Mouse (Mus musculus) T-helper 17 cell (primary cell): ENCODE results near the gene Mrps2.

ENCODE experiments used
- in situ Hi-C, 2 experiments: fragments of 300-600 bp; cut with MboI, MseI; formaldehyde crosslinking; loops; 1 replicate in 1 of 2; 2 replicates in 1 of 2; pipeline ENCODE4 v1.15.1; 2025; ENCODE audit warnings: high pct_unique_total_duplicates in 2 of 2

The Mrps2 gene

DNA sequence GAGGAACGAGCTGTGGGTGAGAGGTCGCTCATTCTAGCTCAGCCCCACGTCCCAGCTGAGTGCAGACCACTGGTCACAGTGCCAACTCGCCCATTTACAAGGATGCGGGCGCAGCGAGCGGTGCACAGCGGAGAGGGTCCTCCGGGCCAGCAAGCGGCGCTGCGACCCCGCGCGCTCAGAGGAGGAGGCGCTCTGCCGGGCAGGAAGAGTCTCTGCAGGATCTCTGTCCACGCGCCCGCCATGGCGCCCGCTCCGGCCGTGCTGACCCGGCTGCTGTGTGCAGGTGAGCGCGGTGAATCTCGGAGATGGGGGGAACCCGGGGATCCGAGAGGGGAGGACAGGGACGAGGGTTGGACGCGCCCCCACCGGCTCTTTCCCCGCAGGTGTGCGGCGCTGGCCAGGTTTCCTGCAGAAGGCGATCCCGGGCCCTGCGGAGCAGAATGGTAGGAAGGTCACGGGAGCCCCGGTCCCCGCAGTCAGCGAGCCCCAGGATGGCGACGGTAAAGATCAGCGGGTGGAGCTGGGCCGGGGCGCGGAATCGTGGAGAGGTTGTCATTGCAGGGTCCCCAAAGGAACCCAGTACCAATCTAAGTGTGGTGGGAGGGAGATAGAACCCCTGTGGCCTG, at the start of gene Mrps2:
TSS of gene Mrps2 (plus strand) at position 207 of the 626 bp plus-strand sequence.
- in situ Hi-C loops: no loop called here

DNA sequence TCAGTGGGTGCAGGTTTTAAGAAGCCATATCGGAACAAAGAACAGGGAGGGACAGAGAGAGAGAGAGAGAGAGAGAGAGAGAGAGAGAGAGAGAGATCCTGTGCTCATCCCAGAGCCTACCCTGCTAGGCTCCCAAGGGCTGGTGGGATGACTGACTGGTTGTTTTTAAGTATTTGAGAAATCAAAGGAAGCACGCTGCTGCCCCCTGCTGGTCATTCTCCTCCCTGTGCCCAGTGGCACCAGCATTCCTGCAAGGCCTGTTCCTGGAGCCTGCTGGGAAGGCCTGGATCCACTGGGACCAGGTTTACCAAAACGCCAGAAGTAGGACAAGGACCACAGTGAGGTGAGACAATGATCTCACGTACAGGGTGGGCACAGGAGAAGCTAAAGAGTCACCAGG, 48.0 kb upstream of the Mrps2 start:
- in situ Hi-C loops: loop anchor here in 1 of 2 experiments (5.0 kb wide), 1 partner anchor 218 kb away; no protein-coding TSS in a partner anchor

DNA sequence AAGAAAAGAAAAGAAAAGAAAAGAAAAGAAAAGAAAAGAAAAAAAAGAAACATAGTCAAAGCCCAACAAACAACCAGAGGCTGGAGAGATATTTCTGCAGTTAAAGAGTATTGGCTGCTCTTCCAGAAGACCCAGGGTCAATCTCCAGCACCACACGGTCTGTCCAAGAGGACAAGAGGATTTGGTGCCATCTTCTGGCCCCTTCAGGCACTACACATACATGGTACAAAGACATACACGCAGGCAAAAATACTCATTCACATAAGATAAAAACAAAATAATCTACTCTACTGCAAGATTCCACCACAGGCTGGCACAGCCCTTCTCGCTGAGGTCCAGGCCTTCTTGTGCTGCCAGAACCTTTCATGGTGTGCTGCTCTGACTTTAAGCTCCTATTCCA, 44.7 kb upstream of the Mrps2 start:
- in situ Hi-C loops: no loop called here

DNA sequence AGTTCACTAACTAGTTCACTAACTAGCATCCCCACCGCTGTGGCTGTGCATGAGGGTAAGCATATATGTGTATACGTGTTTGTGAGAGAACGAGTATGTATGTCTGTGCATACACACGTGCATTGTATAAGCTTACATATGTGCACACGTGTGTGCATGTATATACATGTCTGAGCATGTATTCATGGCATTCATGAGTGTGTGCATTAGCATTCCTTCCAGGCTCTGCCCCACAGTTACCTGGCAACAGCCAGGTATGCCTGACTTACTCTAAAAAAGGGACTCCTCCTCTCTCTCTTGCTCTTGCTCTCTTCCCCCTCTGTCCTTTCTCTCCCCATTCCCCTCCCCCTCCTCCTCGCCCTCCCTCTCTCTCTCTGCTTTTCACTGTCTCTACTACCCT, 40.6 kb upstream of the Mrps2 start:
- in situ Hi-C loops: no loop called here

DNA sequence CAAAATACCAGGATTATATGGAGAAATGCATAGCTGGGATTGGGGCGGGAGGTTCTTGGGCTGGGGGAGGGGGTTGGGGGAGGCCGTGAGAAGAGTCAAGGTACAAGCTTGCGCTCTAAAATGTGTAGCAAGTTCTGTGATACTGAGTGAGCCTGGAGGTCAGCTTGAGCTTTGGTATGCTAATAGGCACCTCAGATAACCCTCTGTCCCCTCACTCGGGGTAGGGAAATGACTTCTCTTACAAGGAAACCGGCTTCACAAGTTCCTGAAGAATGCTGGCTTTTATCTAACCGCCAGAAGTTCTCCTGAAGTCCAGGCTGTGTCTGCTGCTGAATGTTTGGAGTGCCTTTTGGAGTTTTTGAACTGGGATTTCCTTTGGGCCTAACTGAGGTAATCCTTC, 37.0 kb upstream of the Mrps2 start:
- in situ Hi-C loops: no loop called here

DNA sequence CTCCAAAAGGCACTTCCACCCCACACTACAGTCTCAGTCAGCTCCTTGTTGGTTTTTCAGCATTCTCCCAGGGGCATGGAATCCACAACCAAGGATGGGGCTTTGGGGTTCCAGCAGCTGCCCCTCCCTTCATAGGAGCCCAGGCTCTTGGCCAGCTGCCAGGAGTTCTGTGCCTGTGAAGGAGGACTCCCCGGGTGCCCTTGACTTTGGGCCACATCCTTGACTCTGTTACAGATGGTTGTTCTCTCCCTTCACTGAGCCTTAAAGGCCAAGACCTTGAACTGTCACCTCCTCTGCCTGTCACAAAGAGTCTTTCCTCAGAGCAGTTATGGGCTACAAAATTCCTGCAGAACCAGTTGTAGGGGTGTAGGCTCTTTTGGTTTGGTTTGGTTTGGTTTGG, 35.1 kb upstream of the Mrps2 start:
- in situ Hi-C loops: no loop called here

DNA sequence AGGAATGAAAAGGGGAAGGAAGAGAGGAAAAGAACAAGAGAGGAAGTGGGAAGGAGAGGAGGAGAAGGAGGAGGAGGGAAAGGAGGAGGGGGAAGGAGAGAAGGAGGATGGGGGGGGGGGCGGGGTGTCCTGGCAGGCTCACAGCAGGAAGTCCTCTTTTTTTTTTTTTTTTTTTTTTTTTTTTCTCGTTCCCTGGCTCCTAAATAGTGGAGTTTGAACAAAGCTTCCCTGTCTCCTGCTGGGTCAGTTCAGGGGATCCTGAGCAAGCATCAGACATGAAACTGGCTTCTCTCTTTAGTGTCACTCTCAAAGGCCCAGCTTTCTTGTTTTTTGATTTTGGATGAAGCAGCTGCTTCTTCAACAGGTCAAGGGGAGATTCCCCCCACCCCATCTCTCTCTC, 34.4 kb upstream of the Mrps2 start:
- in situ Hi-C loops: no loop called here

DNA sequence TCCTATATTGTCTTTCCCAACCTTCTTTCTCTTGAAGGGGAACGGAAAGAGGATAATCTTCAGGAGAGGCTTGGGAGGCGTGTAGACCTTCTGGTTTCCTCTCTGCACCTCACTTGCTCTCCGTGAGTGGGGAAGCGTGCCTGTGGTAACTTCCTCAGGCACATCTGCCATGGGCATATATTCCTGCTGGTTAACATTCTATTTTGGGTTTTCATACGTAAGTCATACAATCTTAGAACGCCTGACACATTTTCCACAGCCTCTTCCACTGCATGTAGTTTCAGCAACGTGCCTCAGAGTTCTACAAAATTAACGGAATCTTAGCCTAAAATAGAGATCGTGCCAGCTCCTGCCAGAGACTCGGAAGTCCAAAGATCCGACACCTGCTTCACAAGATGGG, 32.5 kb upstream of the Mrps2 start:
- in situ Hi-C loops: no loop called here

DNA sequence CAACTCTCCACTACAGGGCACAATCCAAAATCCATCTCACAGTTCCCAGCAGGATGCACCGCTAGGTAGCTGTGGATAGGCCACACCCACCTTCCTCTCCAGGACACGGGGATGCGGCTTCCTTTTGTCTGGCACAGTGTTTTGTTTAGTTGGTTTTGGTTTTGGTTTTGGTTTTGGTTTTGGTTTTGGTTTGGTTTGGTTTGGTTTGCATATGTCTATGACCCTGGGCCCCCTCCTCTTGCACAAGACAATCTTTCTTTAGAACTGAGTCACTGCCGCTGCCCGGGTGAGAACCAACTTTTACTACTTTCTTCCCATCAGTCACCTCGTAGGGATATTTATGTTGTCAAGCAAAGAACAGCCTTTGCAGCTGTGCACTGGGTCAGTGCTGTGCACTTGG, 27.0 kb upstream of the Mrps2 start:
- in situ Hi-C loops: no loop called here

DNA sequence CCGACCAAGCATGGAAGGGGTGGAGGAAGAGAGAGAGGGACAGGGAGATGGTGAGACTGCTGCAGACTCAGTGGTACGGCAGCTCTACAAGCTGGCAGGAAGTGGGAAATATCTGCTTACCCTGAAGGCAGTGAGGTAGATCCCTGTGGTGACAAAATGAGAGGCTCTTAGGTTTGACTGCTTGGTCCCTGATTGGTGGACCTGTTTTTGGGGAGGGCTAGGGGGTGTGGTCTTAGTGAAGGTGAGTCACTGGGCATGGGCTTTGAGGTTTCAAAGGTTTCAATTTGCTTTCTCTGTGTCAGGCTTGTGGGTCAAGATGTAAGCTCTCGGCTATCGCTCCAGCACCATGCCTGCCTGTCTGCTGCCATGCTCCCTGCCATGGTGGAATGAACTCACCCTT, 22.8 kb upstream of the Mrps2 start:
- in situ Hi-C loops: no loop called here

DNA sequence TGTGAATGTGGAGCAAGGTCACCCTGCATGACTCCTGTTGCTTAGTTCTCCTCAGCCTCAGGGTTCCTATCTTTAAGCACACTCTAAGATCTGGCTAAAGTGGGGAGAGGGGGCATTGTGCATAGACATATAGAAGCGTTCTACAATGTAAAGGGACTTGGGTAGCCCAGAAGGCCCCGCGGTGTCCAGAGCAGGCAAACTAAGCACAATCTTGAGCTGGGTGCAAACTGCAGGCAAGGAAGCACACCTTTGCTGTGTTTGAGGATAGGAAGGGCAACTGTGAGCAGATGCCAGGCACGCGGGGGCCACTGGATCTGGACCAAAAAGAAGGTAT, 21.7 kb upstream of the Mrps2 start:
- in situ Hi-C loops: no loop called here

DNA sequence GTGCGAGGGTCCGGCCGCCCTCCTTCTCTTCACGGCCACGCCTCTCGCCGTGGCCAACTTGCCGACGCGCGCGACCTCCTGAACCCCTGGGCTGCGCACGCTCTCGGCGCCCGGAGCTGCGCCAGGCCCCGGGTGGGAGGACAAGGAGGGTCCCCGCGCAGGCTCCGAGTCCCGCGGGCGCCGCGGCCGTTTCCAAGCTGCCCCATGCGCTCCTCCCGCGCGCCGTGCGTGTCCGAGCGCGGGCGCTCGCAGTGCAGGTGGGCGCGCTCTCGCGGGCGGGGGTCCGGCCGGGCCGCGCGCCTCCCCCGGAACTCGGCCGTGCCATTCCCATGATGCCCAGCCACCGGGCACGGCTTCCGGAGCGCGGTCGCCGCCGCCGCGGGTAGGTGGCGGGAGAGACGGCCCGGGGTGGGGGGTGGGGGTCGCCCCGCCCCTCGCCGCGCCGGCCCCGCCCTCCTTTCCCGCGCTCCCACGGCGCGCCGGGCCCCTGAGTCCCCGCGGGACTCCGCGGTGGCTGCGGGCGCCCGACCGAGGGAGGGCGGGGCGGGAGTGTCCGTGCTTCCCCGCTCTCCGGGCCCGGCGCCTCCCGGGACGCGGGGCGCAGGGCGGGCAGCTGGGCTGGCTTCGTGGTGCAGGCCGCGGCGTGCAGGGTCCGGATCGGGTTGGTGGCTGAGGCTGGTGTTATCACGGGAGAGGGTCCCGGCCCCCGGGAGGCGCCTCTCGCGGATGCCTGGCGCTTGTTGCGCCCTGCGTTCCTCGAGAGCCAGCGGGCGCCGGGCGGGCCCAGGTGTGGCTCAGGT, 21.2 kb upstream of the Mrps2 start, which contains the start of gene Ppp1r26:
TSS of gene Ppp1r26 (plus strand) at position 286 of the 800 bp plus-strand sequence.
- in situ Hi-C loops: no loop called here

DNA sequence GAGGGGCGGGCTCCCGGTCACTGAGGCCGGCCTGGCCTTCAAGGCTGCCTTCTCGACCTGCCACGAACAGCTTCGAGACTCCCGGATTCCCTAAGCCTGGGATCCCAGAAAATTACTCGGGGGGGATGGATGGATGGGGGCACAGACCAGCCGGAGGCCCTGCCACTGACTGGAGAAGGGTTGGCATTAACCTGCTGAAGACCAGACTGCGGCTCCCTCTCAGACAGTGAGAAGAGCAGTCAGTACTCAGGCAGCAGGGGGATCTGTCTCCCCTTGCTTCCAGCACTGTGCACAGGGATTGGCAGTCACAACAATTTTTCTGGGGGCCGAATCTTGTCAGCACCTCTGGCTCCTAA, 20.6 kb upstream of the Mrps2 start:
- in situ Hi-C loops: no loop called here

DNA sequence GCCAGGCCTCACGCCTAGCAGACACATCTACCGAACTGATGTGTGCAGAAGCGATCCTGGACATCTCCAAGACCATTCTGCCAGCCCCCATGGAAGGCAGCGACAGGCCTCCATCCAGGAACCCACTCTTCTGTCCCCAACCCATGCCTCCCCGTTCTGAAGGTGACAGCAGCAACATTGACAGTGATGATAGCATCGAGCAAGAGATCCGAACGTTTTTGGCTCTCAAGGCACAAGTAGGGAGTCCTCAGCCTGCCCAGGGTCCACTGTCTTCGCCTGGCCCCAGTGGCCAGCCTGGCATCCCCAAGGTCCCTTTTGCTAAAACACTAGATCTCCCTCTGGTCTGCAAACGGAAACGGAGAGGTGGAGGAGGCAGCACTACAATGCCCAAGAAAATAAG, 16.2 kb upstream of the Mrps2 start:
- in situ Hi-C loops: loop anchor here in 1 of 2 experiments (5.0 kb wide), 1 partner anchor 51 kb away; no protein-coding TSS in a partner anchor

DNA sequence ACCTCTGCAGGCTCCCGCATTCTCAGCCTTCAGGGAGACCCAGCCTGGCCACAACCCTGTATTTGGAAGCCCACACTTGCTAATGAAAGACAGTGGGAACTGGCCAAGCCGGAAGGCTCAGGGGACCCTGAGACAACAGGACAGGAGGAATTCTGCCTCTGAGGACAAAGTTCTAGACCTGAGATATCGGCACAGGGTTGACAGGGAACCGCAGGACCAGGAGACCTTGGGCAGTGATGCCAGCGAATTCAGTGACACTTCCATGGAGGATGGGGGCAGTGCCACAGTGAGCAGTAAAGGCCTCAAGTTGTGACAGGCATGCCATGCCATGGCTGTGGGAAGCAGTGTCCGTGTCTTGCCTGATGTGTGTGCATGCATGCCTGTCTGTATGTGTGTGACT, 14.3 kb upstream of the Mrps2 start:
- in situ Hi-C loops: loop anchor here in 1 of 2 experiments (5.0 kb wide), 1 partner anchor 49 kb away; no protein-coding TSS in a partner anchor

DNA sequence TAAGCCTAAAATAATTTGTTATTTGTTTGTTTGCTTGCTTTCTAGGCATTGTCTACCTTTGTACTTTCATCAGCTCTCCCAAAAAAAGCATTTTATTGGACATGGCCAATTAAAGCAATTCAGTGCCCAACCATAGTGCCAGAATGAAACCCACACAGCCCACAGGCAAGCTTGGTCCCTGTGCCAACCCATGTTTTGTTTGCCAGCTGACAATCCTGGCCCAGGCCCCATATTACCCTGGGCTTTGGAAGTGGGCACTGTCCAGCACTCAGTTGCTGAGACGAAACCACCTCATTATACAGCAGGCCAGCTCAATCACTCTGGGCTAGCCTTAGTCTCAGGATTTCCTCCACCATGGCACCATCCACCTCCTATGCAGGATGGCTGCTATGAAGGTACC, 11.2 kb upstream of the Mrps2 start:
- in situ Hi-C loops: no loop called here

DNA sequence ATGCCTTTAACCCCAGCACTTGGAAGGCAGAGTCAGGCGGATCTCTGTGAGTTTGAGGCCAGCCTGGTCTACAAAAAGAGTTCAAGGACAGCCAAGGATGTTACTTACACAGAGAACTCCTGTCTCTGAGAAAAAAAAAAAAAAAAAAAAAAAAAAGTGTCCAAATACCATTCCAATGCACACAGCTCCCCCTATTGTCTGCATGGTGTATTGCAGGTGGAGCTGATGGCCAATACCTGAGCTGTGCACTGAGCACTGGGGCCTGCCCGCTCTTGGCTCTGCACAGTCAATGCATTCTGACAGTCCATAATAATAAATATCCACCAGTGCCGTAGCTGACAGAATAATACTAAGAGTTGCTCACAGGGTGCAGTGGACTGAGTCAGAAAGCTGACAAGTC, 3.9 kb upstream of the Mrps2 start:
- in situ Hi-C loops: loop anchor here in 1 of 2 experiments (5.0 kb wide), 1 partner anchor 1203 kb away; no protein-coding TSS in a partner anchor

DNA sequence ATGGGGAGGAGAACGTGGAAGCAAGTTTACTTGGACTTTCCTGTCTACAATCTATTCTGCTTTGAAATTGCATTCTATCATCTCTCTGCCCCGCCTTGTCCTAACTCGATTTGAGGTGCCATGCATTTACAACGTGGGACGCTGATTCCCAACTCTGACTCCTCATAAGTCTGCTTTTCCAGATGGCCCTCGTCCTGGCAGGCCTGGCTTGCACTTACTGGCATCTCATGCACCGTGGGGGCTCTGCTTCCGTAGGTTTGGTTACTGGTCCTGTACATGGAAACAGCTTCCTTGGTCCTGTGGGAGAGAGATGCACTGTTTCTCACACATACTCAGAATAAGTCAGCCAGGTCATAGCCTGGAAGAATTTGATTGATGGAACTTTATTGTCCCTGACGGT, 2.9 kb upstream of the Mrps2 start:
- in situ Hi-C loops: loop anchor here in 1 of 2 experiments (5.0 kb wide), 1 partner anchor 1202 kb away; no protein-coding TSS in a partner anchor

DNA sequence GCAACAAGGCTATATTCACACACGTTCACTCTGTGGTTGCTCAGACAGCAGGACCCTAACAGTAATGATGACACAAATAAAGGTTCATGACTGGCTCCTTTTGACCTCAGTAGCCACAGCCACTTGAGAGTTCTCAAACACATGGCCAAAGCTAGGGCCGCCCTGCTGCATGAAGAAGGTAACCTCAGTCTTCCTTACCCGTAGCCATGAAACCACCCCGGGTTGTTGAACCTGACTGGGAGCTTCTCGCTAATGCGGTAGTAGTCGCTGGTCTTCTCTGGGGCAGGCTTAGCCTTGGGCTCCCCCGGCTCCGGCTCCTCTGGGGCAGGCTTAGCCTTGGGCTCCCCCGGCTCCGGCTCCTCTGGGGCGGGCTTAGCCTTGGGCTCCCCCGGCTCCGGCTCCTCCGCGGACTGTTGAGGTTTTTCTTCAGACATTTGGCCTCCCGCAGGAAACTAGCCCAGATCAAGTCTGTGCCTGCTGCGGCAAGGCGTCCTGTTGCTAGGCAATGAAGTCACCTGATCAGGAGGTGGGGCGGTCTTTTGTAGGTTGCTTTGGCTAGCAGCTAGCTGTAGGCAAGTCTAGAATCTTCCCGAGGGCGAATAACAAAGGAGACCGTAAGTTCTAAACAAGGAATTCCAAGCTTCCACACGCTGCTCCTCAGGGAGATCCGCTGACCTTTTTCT, 1.9 kb upstream of the Mrps2 start, which contains the start of gene 1700007K13Rik:
TSS of gene 1700007K13Rik (minus strand) at position 497 of the 683 bp plus-strand sequence.
- in situ Hi-C loops: no loop called here

DNA sequence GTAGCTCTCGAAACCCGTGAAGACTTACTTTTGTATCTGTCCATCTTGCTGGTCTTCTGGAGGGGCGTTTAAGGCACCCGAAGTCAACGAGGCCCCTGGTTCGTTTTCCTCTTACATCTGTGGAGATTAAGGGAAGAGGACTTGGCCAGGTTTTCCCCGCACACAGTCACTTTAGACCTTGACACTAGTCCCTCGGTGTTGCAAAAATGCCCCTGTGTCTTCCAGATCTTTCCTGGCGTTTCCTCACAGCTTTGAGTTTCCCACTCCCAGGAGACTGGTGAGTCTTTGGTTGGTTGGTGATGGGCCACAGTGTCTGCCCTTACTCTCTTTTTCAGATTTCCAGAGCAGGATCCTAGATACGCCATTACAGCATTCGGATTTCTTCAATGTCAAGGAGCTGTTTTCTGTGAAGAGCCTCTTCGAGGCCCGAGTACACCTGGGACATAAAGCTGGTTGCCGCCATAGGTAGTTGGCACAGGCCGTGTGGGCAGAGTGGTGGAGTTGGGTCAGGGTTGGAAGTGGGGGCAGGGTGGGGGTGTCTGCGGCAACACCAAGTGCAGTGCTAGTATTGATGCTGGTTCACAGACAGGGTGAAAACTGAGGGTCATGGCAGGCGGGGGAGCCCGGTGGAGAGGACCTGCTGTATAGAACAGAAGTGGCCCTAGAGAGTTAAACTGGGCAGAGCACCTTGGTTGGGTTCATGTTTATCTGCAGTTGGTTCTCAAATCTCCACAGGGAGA, 790 bp downstream of the Mrps2 start:
- in situ Hi-C loops: no loop called here

DNA sequence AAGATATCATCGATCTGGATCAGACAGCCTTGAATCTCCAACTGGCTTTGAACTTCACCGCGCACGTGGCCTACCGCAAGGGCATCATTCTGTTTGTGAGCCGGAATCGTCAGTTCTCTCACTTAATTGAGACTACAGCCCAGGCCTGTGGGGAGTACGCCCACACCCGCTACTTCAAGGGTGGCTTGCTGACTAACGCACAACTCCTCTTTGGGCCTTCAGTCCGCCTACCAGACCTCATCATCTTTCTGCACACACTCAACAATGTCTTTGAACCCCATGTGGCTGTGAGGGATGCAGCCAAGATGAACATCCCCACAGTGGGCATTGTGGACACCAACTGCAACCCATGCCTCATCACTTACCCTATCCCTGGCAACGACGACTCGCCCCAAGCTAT, 1.6 kb downstream of the Mrps2 start:
- in situ Hi-C loops: no loop called here

DNA sequence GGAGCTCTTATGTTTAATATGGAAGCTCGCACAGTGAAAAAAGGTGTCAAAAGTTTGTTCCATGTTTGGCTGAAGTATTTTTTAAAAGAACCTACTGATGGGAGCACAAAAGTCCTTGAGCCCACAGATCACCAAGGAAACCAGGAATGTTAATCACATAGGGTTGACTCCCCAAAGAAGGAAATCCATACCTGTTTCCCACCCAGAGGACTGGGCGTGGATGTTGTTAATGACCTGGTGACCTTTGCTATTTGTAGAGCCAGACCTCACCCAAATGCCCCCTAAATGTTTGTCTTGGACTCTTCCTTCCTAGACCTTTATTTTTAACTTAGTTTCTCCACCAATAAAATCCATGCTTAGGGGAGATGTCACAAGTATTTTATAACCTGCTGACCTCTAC, 2.7 kb downstream of the Mrps2 start:
- in situ Hi-C loops: no loop called here
